Mouse (Mus musculus): ENCODE measurements around the gene Afap1.

Gene Afap1

GRCm38 (mm10) chr5:35897147-35897546 is 4.0 kb downstream of the Afap1 start:
- no peak for DNase-seq (ENCODE audit: low spot score)

- DNase-seq (ENCODE audit: low spot score): no peak
Measured at GRCm38 (mm10) chr5:35898114-35898513, 5.0 kb downstream of the Afap1 start.

- no peak for DNase-seq (ENCODE audit: low spot score)
Measured at GRCm38 (mm10) chr5:35898994-35899393, 5.9 kb downstream of the Afap1 start.

GRCm38 (mm10) chr5:35900401-35901225 is 7.5 kb downstream of the Afap1 start:
- no peak for DNase-seq (ENCODE audit: low spot score)

- no peak for DNase-seq (ENCODE audit: low spot score)
Measured at GRCm38 (mm10) chr5:35901226-35901809, 8.2 kb downstream of the Afap1 start.

DNA sequence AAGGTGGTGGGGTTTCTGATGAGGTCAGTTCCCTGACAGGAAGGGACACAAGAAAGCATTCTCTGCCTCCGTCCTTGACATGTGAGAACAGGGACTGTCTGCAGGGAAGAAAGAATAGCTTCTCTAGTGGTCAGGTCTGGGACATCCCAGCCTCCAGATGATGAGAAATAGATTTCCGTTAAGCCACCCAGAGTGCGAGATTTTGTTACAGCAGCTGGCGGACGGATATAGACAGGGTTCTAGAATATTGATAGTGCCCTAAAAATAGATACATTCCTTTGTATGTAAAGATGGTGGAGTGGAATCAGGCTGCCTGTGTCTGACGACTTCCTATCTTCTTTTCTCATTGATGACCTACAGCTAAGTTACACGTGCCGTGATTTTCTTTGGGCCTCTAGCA is 10.3 kb downstream of the Afap1 start:
- DNase-seq (ENCODE audit: low spot score): no peak

DNA sequence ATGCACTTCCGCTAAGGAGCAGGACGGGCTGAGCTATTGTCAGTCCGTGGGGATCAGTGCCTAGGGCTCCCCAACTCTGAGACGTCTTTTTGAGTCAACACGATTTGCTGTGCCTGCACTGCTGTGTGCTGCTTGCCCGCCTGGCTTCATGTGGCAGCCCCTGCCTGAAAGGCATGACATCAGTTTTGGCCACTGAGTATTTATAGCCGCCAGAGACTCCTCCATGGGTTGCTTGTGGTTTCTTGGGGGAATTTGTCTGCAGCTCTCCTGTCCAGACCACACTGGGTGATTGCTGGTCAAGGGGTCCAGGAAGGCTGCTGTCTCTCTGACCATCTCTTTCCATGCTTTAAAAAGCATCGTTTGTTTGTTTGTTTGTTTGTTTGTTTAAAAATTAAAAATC is 12.2 kb downstream of the Afap1 start:
- DNase-seq (ENCODE audit: low spot score): no peak

- DNase-seq (ENCODE audit: low spot score): no peak
Measured at GRCm38 (mm10) chr5:35907090-35907489, 14.0 kb downstream of the Afap1 start.

DNA sequence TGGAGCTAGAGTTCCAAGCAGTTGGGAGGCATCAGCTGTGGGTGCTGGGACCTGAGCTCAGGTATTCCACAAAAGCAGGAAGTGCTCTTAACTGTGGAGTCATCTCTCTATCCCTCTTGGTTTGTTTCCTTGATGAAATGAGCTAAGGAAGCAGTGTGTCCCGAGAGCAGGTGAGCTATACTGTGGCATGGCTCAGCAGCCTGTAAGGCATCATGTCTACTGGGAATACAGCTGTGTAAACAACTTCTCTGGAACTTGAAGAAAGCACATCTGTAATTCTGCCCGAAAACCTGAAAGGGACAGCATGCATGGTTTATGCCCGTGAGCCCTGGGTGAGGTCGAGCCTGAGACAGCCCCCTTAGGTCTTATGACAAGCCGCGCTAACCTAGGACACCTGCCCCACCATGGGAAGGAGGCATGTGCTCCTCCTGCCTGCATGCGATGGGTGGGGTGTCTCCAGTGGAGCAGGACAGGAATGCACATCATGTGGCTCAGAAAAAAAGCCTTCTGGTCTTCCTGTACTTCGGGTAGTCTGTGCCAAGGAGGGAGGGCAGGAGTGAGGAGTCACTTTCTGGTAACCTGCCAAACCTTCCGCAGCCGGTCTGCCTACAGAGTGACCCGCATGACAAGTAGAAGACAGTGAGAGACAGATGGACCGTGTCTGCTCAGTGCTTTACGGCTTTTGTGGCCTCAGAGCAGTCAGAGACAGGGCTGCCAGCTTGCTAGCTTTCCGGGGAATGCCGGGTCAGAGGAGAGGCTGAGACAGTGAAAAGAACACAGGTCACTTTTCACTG is 14.7 kb downstream of the Afap1 start:
- peak; percentile 75 for DNase-seq (ENCODE audit: low spot score)

DNA sequence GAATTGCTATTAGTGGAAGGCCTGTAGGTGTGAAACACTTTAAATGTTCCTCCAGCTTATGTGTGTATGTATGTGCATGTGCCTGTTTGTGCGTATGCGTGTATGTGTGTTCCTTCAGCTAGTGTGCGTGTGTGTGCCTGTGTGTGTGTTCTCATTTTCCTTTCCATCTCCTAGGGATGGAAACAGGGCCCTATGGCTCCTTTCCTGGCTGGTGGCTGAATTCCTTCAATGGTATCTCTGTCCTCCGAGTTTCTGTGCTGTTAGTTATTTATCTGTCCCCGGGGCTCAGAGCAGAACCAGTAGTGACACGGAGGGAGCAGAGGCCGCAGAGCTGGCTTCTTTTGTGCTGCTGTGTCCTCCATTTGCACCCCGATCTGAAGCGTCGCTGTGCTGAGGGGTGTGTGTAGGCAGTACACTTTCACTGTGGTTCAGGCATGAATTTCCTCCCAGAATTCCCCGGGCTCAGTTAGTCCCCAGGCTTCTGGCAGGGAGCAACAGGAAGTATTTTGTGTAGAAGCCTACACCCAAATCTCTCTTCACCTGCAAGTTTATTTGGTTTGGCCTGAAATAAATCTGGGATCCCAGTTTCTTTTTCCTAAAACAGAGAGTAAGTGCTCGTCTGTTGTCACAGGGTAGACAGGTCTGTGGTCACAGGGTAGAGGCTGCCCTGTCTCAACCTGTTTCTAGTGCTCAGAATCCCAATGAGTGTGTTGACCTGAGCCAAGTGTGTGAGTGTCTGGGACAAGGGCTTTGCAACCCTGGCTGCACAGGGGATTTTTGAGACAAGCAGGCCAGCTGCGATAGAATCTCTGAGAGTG is 15.7 kb downstream of the Afap1 start:
- DNase-seq (ENCODE audit: low spot score): no peak

DNA sequence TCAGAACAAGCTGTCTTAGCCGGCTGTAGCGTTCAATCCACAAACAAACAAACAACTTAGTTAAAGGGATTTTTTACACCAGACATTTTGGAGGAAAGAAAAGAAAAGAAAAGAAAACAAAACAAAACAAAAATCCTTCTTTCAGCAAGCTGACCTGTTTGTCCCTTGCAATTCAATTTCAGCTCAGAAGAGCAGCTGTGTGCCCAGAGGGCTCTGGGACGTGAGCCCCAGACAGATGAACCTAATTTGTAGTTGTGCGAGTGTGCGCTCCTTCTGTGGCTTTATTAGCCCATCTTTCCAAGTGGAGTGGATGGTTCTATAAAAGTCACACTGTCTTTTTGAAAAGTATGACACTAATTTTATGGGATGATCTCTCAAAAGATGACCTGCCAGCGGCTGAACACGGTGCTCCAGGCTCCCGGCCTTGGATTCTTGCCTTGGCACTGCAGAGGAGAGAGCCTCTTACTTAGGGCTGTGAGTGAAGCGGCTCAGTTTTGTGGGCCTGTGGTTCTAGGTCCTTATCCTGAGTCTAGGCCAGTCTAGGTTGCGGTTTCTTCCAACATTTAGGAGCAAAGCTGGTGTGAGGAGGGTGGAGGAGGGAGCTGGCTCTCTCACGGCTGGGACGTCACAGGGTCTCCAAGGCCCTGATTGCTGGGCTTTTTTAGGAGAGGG is 22.6 kb downstream of the Afap1 start:
- DNase-seq (ENCODE audit: low spot score): no peak

DNA sequence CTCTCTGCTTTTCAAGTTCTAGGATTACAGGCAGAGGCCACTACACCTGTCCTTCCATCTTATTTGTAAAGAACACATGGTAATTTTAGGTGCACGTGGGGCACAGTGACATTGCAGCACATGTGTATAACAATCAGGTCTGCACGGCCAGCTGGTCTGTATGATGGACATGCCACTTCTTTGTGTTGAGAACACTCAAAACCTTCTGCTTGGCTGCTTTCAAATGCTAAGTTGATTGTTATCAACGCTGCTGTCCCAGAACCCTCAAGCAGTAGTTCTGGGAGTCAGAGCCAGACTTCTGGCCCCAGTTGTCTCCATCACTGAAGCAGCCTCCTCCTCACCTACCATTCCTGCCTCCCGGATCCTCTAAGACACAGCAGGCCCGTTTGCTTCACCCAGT is 23.5 kb downstream of the Afap1 start:
- no peak for DNase-seq (ENCODE audit: low spot score)

DNA sequence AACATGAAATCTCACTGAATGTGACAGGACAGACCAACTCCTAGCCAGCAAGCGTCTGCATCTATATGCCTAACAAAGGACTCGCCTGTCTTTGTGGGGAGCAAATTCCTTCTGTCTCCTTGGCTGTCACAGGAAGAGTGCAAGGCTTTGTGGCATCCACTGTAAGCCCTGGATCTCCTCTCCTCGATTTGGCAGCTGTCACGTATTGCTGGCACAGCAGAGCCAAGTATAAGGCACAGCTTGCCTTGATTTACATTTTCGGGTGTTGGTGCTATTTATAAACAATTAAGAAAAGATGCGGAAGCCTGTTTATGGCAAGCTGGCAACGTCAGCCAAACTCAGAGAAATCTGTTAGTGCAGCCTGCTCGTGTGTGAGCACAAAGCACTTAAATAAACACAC is 25.3 kb downstream of the Afap1 start:
- peak; percentile 57 for DNase-seq (ENCODE audit: low spot score)

GRCm38 (mm10) chr5:35920076-35920475 is 27.0 kb downstream of the Afap1 start:
- DNase-seq (ENCODE audit: low spot score): no peak

DNA sequence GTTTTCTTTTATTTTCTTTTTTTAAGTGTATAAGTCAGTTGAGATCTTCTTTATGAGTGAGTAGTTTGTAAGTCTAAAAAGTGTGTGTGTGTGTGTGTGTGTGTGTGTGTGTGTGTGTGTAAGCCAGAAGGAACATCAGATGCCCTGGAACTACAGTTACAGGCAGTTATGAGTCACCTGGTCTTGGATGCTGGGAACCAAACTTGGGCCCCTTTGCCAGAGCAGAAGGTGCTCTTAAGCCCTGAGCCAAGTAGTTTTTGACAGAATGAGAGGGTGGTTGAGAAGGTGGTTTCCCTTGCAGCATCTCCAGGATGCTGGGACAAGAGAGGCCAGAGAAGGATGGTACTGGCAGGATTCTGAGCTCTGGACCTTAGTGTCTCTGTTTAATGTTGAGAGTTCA is 27.4 kb downstream of the Afap1 start:
- DNase-seq (ENCODE audit: low spot score): no peak

DNA sequence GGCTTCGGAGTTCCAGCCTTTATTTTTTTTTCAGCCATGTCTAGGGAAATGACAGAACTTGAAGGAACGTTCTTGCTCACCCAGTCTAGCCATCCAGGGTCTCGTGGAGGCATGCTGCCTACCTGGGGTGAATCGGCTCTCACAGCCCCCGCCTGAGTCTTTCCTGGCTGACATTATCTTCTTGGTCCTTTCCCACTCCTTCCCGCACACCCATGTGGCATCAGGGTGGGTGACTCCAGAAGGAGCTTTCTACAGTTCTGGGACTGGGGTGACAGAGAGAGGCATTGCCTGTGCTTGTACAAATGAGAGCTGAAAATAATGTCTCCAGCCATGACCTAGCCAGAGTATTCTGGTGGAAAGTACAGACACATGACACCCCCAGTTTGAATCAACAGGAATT is 28.0 kb downstream of the Afap1 start:
- no peak for DNase-seq (ENCODE audit: low spot score)

GRCm38 (mm10) chr5:35921595-35922254 is 28.6 kb downstream of the Afap1 start:
- no peak for DNase-seq (ENCODE audit: low spot score)

DNA sequence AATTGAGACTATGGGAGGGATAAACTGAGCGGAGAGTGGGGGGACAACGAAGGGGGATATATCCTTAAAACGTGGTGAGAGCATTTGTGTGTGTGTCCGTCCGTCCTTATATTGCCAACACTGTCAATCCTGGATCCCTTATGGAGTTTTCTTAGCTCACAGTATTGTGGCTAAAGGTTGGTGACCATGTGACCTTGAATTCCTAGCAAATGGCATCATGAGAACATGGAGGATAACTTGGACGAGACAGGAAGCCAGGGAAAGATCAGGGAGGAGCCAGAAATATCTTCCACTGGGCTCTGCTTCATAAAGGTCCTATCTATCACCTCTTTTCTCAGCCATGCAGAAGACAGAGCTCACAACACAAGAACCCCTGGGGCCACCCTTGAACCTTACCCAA is 30.3 kb downstream of the Afap1 start:
- DNase-seq (ENCODE audit: low spot score): no peak

DNA sequence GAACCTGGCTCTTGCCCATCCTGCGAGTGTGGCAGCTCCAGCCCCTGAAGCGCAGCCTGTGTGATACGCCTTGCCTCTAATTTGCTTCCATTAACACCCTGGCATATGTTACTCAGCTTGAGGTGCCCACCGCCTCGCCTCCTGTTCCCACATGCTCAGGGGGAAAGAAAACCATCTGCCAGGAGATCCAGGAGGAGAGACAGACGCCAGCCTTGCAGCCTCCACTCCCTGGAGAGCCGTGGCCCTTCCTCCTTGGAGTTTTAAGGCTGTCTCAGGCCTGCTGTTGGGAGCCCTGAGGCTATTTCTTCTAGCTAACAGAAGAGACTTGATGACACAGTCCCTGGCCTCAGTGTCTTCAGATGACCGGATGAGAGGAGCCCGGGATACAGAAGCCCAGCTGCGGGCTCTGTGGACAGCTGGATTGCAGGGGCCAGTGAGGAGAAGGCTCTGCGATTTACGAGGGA is 32.1 kb downstream of the Afap1 start:
- peak; percentile 35 for DNase-seq (ENCODE audit: low spot score)

DNA sequence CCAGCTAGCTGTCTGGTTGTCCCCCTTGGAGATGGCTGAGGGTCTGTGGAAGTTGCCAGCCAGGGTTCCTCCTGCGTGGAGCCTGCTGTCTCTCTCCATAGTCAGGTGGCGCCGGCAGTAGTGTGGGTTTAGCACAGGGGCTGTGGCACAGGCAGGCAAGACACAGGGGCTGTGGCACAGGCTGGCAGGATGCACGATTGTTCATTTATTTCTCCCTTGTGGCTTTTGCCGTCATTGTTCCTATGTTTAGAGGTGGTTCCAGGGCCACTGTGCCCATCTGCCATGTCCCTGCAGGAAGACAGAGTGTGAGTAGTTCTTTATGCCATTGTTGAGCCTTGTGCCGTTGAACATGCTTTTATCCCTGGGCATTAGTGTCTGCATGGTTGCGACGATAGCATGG is 33.4 kb downstream of the Afap1 start:
- DNase-seq (ENCODE audit: low spot score): no peak

- no peak for DNase-seq (ENCODE audit: low spot score)
Measured at GRCm38 (mm10) chr5:35931296-35931695, 38.2 kb downstream of the Afap1 start.
